10 mouse cellular contexts compared by ENCODE assay signal in the genomic region with DNA sequence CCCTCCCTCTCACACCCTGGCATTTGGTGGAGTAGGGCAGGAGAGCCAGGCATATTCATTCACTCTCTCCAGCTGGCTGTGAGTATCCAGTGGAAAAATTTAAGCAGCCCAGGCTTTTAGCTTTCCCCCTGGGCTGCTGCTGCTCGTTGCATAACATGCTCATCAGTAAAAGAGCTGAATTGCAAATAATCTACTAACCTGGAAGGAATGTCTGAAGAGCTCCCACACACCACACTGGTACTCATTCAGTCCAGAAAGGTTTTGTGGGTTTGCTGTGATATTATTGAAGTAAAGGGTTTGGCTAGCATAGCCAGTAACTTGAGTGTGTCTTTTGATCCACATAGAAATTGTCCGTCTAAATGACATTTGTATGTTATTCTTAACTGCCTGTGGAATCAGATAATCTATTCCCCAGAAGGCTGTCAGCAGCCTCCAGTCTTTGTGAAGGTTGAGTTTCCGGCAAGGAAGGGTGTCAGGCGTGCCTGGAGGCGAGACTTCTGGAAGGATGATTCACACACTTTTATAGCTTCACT.
DNase-seq lines count a peak whose midpoint lies in the region; ATAC-seq lines count a peak whose summit lies in the region.
"Had no signal": no experiment of that assay in that cellular context is flagged by ENCODE, and none has a peak within 500 bp of the region (broad histone marks: within the 10 kb centered on the region; RNA-seq: fewer than 3 reads in every experiment).

No protein-coding gene starts in this region.

- H3K27me3 ChIP-seq in limb, embryonic 13.5 days: no peaks in the 10 kb centered on the region
- no peaks in the 10 kb centered on the region for H3K27me3 ChIP-seq in limb, embryonic 10.5 days (ENCODE audit: low read depth, poor library complexity, severe bottlenecking)
- no peaks in the 10 kb centered on the region for H3K27me3 ChIP-seq in kidney, embryonic 14.5 days (ENCODE audit: control insufficient read depth, insufficient read depth, low read length)
- H3K27me3 ChIP-seq: embryonic facial prominence, embryonic 12.5 days had no signal

- peaks cover 25% of the 10 kb centered on the region for H3K4me1 ChIP-seq in limb, embryonic 13.5 days
- no peaks in the 10 kb centered on the region for H3K4me1 ChIP-seq in limb, embryonic 10.5 days
- H3K4me1 ChIP-seq in kidney, embryonic 14.5 days (ENCODE audit: control insufficient read depth, insufficient read depth, low read length): no peaks in the 10 kb centered on the region

- H3K9me3 ChIP-seq in limb, embryonic 13.5 days: no peaks in the 10 kb centered on the region
- no peaks in the 10 kb centered on the region for H3K9me3 ChIP-seq in limb, embryonic 10.5 days (replicated peaks)
- no peaks in the 10 kb centered on the region for H3K9me3 ChIP-seq in kidney, embryonic 14.5 days (ENCODE audit: control insufficient read depth, low read length)
- H3K9me3 ChIP-seq: embryonic facial prominence, embryonic 12.5 days had no signal

- 31% methylated on average over 5 of the region's 5 CpGs for WGBS in limb, embryonic 13.5 days
- 69% methylated on average over 5 of the region's 5 CpGs for WGBS in limb, embryonic 10.5 days
- WGBS in kidney, embryonic 14.5 days: 10% methylated on average over 5 of the region's 5 CpGs

- no peak overlapping the region for H3K4me3 ChIP-seq in limb, embryonic 13.5 days
- H3K4me3 ChIP-seq in limb, embryonic 10.5 days: no peak overlapping the region
- H3K4me3 ChIP-seq in kidney, embryonic 14.5 days (ENCODE audit: low read length): no peak overlapping the region
- H3K4me3 ChIP-seq: embryonic facial prominence, embryonic 12.5 days had no signal

- H3K27ac ChIP-seq in limb, embryonic 13.5 days: peak overlapping the region; percentile 29
- H3K27ac ChIP-seq in limb, embryonic 10.5 days: no peak overlapping the region
- H3K27ac ChIP-seq in kidney, embryonic 14.5 days (ENCODE audit: low read depth, low read length): no peak overlapping the region
- H3K27ac ChIP-seq: embryonic facial prominence, embryonic 12.5 days had no signal

- 0 out of 2 replicates have a peak overlapping the region, but pooled peaks have one; percentile 5 for H3K4me2 ChIP-seq in limb, embryonic 13.5 days (replicated peaks)
- no peak overlapping the region for H3K4me2 ChIP-seq in kidney, embryonic 14.5 days (replicated peaks; ENCODE audit: low read depth, low read length)
- H3K4me2 ChIP-seq: embryonic facial prominence, embryonic 12.5 days had no signal

- no peak for DNase-seq in cerebellum, postnatal 4 days (ENCODE audit: low spot score in 2 of 2)
- DNase-seq in limb, embryonic 10.5 days (ENCODE audit: low spot score): no peak
- DNase-seq in mesoderm, embryonic 11.5 days (ENCODE audit: low read depth, low spot score): peak; percentile 6
- no peak for DNase-seq in spleen, postnatal 10 days (ENCODE audit: low spot score in 2 of 2)
- no peak for DNase-seq in urinary bladder, adult 2 months (ENCODE audit: low spot score)
- DNase-seq: adrenal gland, adult 8-10 months had no signal

- no peak overlapping the region for H3K9ac ChIP-seq in limb, embryonic 13.5 days
- no peak overlapping the region for H3K9ac ChIP-seq in kidney, embryonic 14.5 days (ENCODE audit: low read depth, low read length)
- H3K9ac ChIP-seq: embryonic facial prominence, embryonic 12.5 days had no signal

- H3K36me3 ChIP-seq in limb, embryonic 13.5 days: no peaks in the 10 kb centered on the region
- no peaks in the 10 kb centered on the region for H3K36me3 ChIP-seq in limb, embryonic 10.5 days
- no peaks in the 10 kb centered on the region for H3K36me3 ChIP-seq in kidney, embryonic 14.5 days (ENCODE audit: control insufficient read depth, insufficient read depth, low read length)
- H3K36me3 ChIP-seq: embryonic facial prominence, embryonic 12.5 days had no signal

- ATAC-seq in cerebellum, adult (ENCODE audit: insufficient number of reproducible peaks, low FRiP score, low TSS enrichment): peak; percentile 49; the same call in 1 of the 2 replicates
- ATAC-seq in limb, embryonic 13.5 days (ENCODE audit: low FRiP score, low read depth): peak; percentile 74
- 0 out of 2 replicates have a peak, but pooled peaks have one; percentile 28 for ATAC-seq in kidney, embryonic 14.5 days (ENCODE audit: low FRiP score, low TSS enrichment)
